Mouse (Mus musculus): ENCODE measurements at regions not wholly inside any gene's neighbourhood (a gene's known extent, or its start where the extent isn't known, plus 50 kb on each side); places are given as distances from the start of the nearest gene placed in this dataset.

DNA sequence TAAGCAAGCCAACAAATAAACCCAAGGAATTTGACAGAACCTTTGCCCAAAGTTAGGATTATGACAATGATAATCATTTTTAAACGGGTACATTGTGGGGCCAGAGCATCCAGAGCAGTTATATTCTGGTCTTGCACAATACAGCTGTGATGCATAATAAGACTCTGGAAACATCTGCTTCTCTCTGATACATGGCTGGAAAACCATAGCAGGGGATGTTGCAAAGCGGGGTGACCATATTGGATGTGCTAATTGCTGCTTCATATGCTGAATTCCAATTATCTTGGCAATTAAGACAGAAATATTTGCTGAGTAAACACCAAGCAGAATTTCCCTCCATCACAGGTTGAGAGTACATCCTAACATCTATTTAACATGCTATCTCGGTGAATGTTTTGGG, 70.5 kb upstream of the Csl start:
- 87% methylated on average over 3 of the region's 3 CpGs for WGBS
- no peaks in the 10 kb centered on the region for H3K4me1 ChIP-seq (ENCODE audit: control insufficient read depth, insufficient read depth, low read length)
- no peak overlapping the region for H3K9ac ChIP-seq (ENCODE audit: low read length)
- H3K36me3 ChIP-seq (ENCODE audit: control insufficient read depth, insufficient read depth, low read length) = no peaks in the 10 kb centered on the region
- DNase-seq (ENCODE audit: low spot score, missing footprints) (no peak), ATAC-seq (ENCODE audit: low FRiP score) (no peak)
- no peaks in the 10 kb centered on the region for H3K27me3 ChIP-seq (ENCODE audit: control insufficient read depth, insufficient read depth, low read length)
- no peak overlapping the region for H3K4me3 ChIP-seq (ENCODE audit: low read depth, low read length)
- H3K27ac ChIP-seq (ENCODE audit: low read depth, low read length) = no peak overlapping the region
- no peaks in the 10 kb centered on the region for H3K9me3 ChIP-seq (ENCODE audit: control insufficient read depth, low read length)
- H3K4me2 ChIP-seq = no peak overlapping the region

DNA sequence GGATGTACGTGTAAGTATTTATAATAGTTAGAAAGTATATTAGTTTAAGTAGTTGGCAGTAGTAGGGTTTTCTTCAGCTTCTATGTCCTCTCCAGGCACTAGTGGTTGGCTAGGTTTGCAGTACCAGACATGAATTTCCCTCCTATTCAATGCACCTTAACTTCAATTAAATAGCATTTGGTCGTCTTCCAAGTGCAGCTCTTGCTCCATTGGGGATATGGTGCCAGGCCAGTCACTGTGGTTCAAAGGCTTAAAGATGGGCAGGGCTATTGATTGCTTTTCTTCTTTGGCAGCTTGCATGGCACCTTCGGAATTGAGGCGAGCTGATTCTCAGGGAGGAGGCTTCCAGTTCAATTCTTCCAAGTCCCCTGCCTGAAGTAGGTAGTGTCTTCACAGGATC, 68.0 kb upstream of the Csl start:
- H3K27ac ChIP-seq (ENCODE audit: low read depth, low read length) = no peak overlapping the region
- H3K27me3 ChIP-seq (ENCODE audit: control insufficient read depth, insufficient read depth, low read length) = no peaks in the 10 kb centered on the region
- H3K4me3 ChIP-seq (ENCODE audit: low read depth, low read length) = no peak overlapping the region
- ATAC-seq (ENCODE audit: low FRiP score) (no peak), DNase-seq (ENCODE audit: low spot score, missing footprints) (no peak)
- H3K9ac ChIP-seq (ENCODE audit: low read length) = no peak overlapping the region
- H3K9me3 ChIP-seq (ENCODE audit: control insufficient read depth, low read length) = no peaks in the 10 kb centered on the region
- H3K36me3 ChIP-seq (ENCODE audit: control insufficient read depth, insufficient read depth, low read length) = no peaks in the 10 kb centered on the region
- 84% methylated on average over 4 of the region's 4 CpGs for WGBS
- no peaks in the 10 kb centered on the region for H3K4me1 ChIP-seq (ENCODE audit: control insufficient read depth, insufficient read depth, low read length)
- H3K4me2 ChIP-seq = no peak overlapping the region

DNA sequence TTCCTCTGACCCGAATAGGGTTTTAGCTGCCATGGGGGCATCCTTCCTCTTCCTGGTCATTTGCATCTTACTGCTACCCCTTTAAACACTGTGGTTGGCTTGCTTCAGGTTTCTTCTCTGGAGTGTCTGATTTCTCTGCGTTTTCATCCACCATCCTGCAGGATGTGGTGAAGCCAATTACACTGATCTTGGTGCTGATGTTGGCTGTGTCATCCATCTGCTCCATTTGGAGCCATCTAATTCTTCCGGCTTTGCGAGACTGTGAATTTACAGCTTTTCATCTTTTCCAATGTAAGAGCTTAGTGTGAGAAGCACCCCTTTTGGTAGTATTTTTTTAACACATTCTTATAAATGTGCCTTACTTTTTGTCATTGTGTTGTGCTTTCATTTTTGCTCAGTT, 66.4 kb upstream of the Csl start:
- no peak overlapping the region for H3K4me2 ChIP-seq
- DNase-seq (ENCODE audit: low spot score, missing footprints) = no peak
- WGBS = 83% methylated on average over 4 of the region's 4 CpGs

DNA sequence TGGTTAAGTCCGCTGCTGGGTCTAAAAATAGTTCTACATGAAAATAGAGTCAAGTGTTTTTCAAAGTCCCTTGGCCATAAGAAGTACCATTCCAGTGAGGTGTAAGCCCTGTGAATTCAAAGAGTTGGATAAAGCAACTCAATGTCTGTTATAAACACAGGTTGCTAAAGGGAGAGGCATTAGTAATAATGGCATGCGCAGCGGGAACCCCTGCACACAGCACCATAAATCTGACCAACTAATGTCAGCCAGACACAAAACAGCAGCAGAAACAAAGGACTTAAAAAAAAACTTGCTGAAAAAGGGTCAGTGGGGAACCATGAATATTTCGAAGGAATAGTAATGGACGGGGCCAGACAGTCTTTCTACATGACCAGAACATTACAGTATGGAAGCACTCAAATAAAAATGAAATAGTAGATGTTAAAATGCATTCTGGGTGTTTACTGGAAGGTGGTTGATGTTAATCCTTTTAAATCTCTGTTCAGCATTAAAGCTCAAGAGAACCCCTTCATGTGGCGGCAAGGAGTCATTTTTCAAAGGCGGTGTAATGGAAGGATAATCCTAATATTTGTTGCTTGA, 52.7 kb upstream of the Csl start:
- no peaks in the 10 kb centered on the region for H3K27me3 ChIP-seq (ENCODE audit: control insufficient read depth, insufficient read depth, low read length)
- no peak overlapping the region for H3K27ac ChIP-seq (ENCODE audit: low read depth, low read length)
- ATAC-seq (ENCODE audit: low FRiP score) (no peak), DNase-seq (ENCODE audit: low spot score, missing footprints) (no peak)
- no peak overlapping the region for H3K9ac ChIP-seq (ENCODE audit: low read length)
- H3K4me1 ChIP-seq (ENCODE audit: control insufficient read depth, insufficient read depth, low read length) = no peaks in the 10 kb centered on the region
- H3K36me3 ChIP-seq (ENCODE audit: control insufficient read depth, insufficient read depth, low read length) = no peaks in the 10 kb centered on the region
- 93% methylated on average over 7 of the region's 7 CpGs for WGBS
- H3K4me2 ChIP-seq = no peak overlapping the region
- H3K4me3 ChIP-seq (ENCODE audit: low read depth, low read length) = no peak overlapping the region
- H3K9me3 ChIP-seq (ENCODE audit: control insufficient read depth, low read length) = no peaks in the 10 kb centered on the region

More for the DNA sequence above, 66.4 kb upstream of the Csl start:
- Histone ChIP-seq H3K27ac (ENCODE audit: low read depth, low read length) (no peak overlapping the region), H3K36me3 (ENCODE audit: control insufficient read depth, insufficient read depth, low read length) (no peaks in the 10 kb centered on the region), H3K4me3 (ENCODE audit: low read depth, low read length) (no peak overlapping the region), H3K9ac (ENCODE audit: low read length) (no peak overlapping the region), H3K27me3 (ENCODE audit: control insufficient read depth, insufficient read depth, low read length) (no peaks in the 10 kb centered on the region), H3K4me1 (ENCODE audit: control insufficient read depth, insufficient read depth, low read length) (no peaks in the 10 kb centered on the region), H3K9me3 (ENCODE audit: control insufficient read depth, low read length) (no peaks in the 10 kb centered on the region)
- ATAC-seq (ENCODE audit: low FRiP score) = no peak

DNA sequence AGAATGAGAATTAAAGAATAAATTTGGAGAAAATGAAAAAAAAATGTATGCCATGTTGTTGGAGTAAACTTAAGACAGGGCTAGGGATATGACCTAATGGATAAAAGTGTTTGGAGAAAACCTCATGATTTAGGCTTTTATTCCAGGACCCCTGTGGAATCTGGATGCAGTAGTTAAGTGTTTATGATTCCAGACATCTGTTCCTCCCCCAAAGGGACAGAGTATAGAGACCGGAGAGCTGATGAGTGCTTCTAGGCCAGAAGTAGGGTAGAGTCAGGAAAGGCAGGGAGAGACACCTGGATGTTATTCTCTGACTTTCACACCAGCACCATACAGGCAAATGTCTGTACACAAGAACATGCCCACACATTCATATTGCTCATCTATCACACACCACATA, 52.0 kb upstream of the Csl start:
- DNase-seq (ENCODE audit: low spot score, missing footprints) (no peak), ATAC-seq (ENCODE audit: low FRiP score) (no peak)
- no peaks in the 10 kb centered on the region for H3K9me3 ChIP-seq (ENCODE audit: control insufficient read depth, low read length)
- no peaks in the 10 kb centered on the region for H3K36me3 ChIP-seq (ENCODE audit: control insufficient read depth, insufficient read depth, low read length)
- no peak overlapping the region for H3K4me3 ChIP-seq (ENCODE audit: low read depth, low read length)
- H3K9ac ChIP-seq (ENCODE audit: low read length) = no peak overlapping the region
- no peak overlapping the region for H3K27ac ChIP-seq (ENCODE audit: low read depth, low read length)
- H3K4me1 ChIP-seq (ENCODE audit: control insufficient read depth, insufficient read depth, low read length) = no peaks in the 10 kb centered on the region
- 95% methylated on average over 1 of the region's 1 CpGs for WGBS
- no peaks in the 10 kb centered on the region for H3K27me3 ChIP-seq (ENCODE audit: control insufficient read depth, insufficient read depth, low read length)
- no peak overlapping the region for H3K4me2 ChIP-seq
